Mouse (Mus musculus) stomach, adult 2 months (tissue): ENCODE measurements around the gene Slk. TPM values are rescaled to one million over a fixed set of nuclear protein-coding genes. Genes with fewer than 3 reads are reported as not detected.

Experiments used
- polyA plus RNA-seq: library from polyadenylated mRNA; depleted of rRNA; stranded (reverse); fragments of >200 nt; gene quantifications from 2 replicates; pipeline ENCODE4 v1.2.3, GENCODE M21; 2012; rRNA removed

Slk gene
- polyA plus RNA-seq = 2.8 and 4.6 TPM in 2 replicates

GRCm38 (mm10) chr19:47579225-47579787 is at the start of gene Slk:
Gene Slk (plus strand): TSS chr19:47579678.

DNA sequence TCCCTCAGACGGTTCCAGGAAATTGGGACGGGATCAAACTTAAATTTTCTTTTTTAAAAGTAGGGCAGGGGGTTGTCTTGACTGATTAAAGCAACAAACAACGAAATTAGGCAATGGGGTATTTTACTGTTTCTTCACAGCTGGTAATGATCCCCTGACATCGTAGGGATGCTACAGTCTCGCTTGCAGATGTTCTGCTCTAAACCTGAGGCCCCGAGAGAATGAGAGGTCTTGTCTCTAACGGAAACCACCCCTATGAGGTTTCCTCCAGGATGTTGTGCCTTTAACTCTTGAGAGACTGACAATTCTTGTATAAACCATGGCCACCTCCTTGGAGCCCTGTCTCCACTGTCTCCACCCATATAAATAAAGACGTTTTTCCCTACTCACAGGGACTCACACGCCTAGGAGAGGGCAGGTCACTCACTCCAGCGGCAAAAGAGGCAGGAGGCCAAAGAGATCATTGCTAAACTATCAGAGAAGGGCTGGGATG is 42.1 kb upstream of the Slk start, which contains the start of gene Stn1:
Gene Stn1 (minus strand): TSS at position 208 of the 493 bp plus-strand sequence.

DNA sequence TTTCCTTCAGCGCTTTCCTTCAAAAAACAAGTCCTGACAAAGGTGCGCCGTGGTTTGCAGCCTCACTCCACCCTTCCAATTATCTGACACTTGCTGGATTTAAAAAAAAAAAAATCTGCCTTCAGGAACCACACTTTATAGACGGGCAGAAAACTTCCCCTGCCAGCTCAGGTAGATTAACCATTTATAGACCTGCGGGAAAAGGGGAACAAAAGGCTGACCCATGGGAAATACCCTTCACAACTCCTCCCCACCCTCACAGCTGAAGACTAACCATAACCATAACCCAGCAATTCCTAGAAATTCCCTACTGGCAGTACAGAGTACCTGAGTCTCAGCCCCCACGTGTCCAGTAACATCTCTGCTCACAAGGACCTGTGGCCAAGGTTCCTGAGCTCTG is 112.5 kb downstream of the Slk start, which contains the start of gene Col17a1:
Gene Col17a1 (minus strand): TSS at position 101 of the 400 bp plus-strand sequence.

Other genes with a start within 250 kb of the Slk start
- 12.1 and 13.5 TPM in 2 replicates for gene Sh3pxd2a, start 115.3 kb upstream of the Slk start, polyA plus RNA-seq
- 9.8 and 9.9 TPM in 2 replicates for gene Stn1, start 42.2 kb upstream of the Slk start, polyA plus RNA-seq
- gene Col17a1, start 112.4 kb downstream of the Slk start, polyA plus RNA-seq = 11.9 and 20.6 TPM in 2 replicates
- 16.3 and 19.1 TPM in 2 replicates for gene Sfr1, start 152.0 kb downstream of the Slk start, polyA plus RNA-seq